Mouse (Mus musculus): ENCODE results near the gene Dhx15. TPM values are rescaled to one million over a fixed set of nuclear protein-coding genes. Genes with fewer than 3 reads are reported as not detected.

The Dhx15 gene
- total RNA-seq, 2 experiments from 2014 or later = 46.2 to 59.4 TPM

DNA sequence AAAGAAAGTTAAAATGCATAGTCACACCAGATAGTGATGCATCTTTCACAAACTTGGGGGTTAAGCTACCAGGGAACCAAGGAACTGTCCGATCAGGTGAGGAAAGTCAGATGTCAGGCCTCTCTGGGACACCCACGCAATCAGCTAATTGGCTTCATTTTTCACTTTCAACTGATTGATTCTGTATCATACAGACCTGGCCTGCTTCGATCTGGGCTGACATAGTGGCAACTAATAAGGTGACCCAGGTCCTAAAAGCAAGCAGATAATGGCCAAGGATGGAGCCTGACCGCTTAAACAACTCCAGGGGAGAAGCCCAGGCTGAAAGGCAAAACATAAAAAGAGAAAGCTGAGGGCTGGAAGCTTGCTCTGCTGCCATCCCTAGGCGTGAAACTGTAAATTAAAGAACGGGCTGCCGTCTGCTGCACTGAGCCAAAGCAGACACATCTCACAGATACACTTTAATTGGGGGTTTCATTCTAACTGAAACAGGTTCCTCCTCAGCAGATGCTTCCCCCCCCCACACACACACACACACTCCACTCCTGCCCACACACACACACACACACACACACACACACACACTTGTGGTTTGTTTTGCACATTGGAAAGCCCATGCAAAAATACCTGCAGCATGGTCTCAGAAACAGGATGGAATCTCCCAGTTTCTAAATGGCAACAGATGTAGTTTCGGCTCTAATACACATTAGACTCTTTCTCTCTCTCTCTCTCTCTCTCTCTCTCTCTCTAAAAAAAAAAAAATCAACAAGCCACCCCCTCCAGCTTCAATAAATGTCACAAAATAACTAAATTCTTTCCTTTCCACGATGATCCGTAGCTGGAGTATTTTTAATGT is 79.3 kb downstream of the Dhx15 start:
- DNase-seq = no peak

Small RNA genes within 50 kb of the gene (microRNA-seq; reads per million reads assigned to microRNA genes)
- gene Mir6417 = 0 reads per million in 2 experiments

Other genes starting within 250 kb of the Dhx15 start
- 10 to 100 TPM; 10.2 to 10.7 TPM for gene Sod3, start 173.3 kb upstream of the Dhx15 start, total RNA-seq (2021)

Measured in gastrocnemius, postnatal 10 days (tissue).